Mouse (Mus musculus) lung, embryonic 15.5 days (tissue): ENCODE data around the gene Atp6v1f. TPM values are rescaled to one million over a fixed set of nuclear protein-coding genes. Genes with fewer than 3 reads are reported as not detected.

Experiments used
- ATAC-seq: fragments of 200-750 bp; cut with Nextera tagmentation; 2 replicates; pipeline ENCODE4 v1.8.0; 2017; ENCODE audit warnings: moderate number of reproducible peaks, borderline replicate concordance; ENCODE audit not compliant: low FRiP score, low TSS enrichment; ENCODE audit errors: extremely low read depth
- H3K27ac ChIP-seq: fragments of 300-500 bp; sonication (generic); 2 replicates; pipeline ENCODE4 v1.5.1; 2015; ENCODE audit warnings: moderate library complexity, mild to moderate bottlenecking, inconsistent platforms
- H3K27me3 ChIP-seq: fragments of 300-500 bp; sonication (generic); 2 replicates; pipeline ENCODE4 v1.6.1; 2015; ENCODE audit warnings: inconsistent platforms
- H3K36me3 ChIP-seq: fragments of 300-500 bp; sonication (generic); 2 replicates; pipeline ENCODE4 v1.6.1; 2015; ENCODE audit warnings: inconsistent platforms
- H3K4me1 ChIP-seq: fragments of 300-500 bp; sonication (generic); 2 replicates; pipeline ENCODE4 v1.6.1; 2015; ENCODE audit warnings: inconsistent platforms
- H3K4me2 ChIP-seq: fragments of 300-500 bp; sonication (generic); 2 replicates; pipeline ENCODE4 v1.6.1; 2015; ENCODE audit warnings: inconsistent platforms, mild to moderate bottlenecking, moderate library complexity
- H3K4me3 ChIP-seq: fragments of 300-500 bp; sonication (generic); 2 replicates; pipeline ENCODE4 v1.5.1; 2015; ENCODE audit warnings: mild to moderate bottlenecking, inconsistent platforms
- H3K9ac ChIP-seq: fragments of 300-500 bp; sonication (generic); 2 replicates; pipeline ENCODE4 v1.6.1; 2015; ENCODE audit warnings: inconsistent platforms
- H3K9me3 ChIP-seq: fragments of 300-500 bp; sonication (generic); 2 replicates; pipeline ENCODE4 v1.6.1; 2016; ENCODE audit warnings: inconsistent platforms
- WGBS: fragments of 180-500 bp; shearing (Covaris S2); methylation state at CpG from one replicate; pipeline ENCODE4 v1.1.7; 2015; 5-methylcytosine and 5-hydroxymethylcytosine counted together
- polyA plus RNA-seq: library from polyadenylated mRNA; unstranded; fragments of >200 nt; fragmentation: Nextera tagmentation; extraction: Ambion mirVana; gene quantifications from 2 replicates; pipeline ENCODE4 v1.2.1, GENCODE M21; 2015

Atp6v1f gene
- polyA plus RNA-seq, 1 experiment from 2014 or later: 201 TPM

GRCm38 (mm10) chr6:29463388-29463787, 4.1 kb upstream of the Atp6v1f start:
- no peaks in the 10 kb centered on the region for H3K36me3 ChIP-seq
- H3K4me1 ChIP-seq: peaks cover 2% of the 10 kb centered on the region; the same call in 1 of the 2 replicates
- no peak overlapping the region for H3K27ac ChIP-seq
- ATAC-seq: no peak
- no peak overlapping the region for H3K4me2 ChIP-seq
- no peaks in the 10 kb centered on the region for H3K27me3 ChIP-seq
- WGBS: 66% methylated on average over 3 of the region's 3 CpGs
- H3K9ac ChIP-seq: no peak overlapping the region
- no peaks in the 10 kb centered on the region for H3K9me3 ChIP-seq
- no peak overlapping the region for H3K4me3 ChIP-seq

DNA sequence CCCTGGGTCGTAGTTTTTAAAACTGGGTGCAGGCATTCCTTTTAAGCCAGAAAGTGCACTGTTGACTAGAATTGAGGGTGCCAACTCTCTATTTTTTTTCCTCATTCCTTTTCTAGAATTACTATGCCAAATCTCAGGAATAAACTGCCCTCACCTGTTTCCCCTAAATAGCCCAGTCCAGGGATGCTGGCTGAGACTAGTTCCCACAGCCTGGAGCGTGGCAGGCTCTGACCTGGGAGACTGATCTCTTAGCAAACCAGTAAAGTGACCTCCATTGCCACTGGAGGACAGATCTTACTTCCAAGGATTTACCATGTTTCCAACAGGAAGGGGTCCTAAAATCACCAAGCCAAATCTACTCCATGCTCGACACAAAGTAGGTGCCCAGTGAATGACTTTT, 1.3 kb downstream of the Atp6v1f start:
- H3K4me1 ChIP-seq: peaks cover 10% of the 10 kb centered on the region; the same call in 1 of the 2 replicates
- no peak overlapping the region for H3K27ac ChIP-seq
- no peaks in the 10 kb centered on the region for H3K27me3 ChIP-seq
- peak overlapping the region; percentile 58 for H3K9ac ChIP-seq
- peak overlapping the region; percentile 80 for H3K4me2 ChIP-seq
- H3K36me3 ChIP-seq: peaks cover 8% of the 10 kb centered on the region
- ATAC-seq: no peak
- H3K4me3 ChIP-seq: peak overlapping the region; percentile 76
- WGBS: 83% methylated on average over 3 of the region's 3 CpGs
- H3K9me3 ChIP-seq: no peaks in the 10 kb centered on the region

GRCm38 (mm10) chr6:29471137-29471536, 3.6 kb downstream of the Atp6v1f start, which contains the start of gene Atp6v1fnb:
TSS of gene Atp6v1fnb (plus strand) at chr6:29471437.
- Histone ChIP-seq H3K27ac (no peak within 1 kb of the TSS), H3K4me1 (peaks cover 16% of the 10 kb centered on the region), H3K27me3 (no peaks in the 10 kb centered on the region), H3K9me3 (no peaks in the 10 kb centered on the region), H3K4me2 (no peak within 1 kb of the TSS), H3K9ac (no peak within 1 kb of the TSS), H3K4me3 (no peak within 1 kb of the TSS), H3K36me3 (peaks cover 8% of the 10 kb centered on the region)
- WGBS: 93% methylated on average over 4 of the region's 4 CpGs
- ATAC-seq: no peak

GRCm38 (mm10) chr6:29473941-29474691, 6.6 kb downstream of the Atp6v1f start:
- Histone ChIP-seq H3K4me1 (peaks cover 7% of the 10 kb centered on the region), H3K9ac (peak overlapping the region; percentile 23; the same call in 1 of the 2 replicates), H3K27me3 (no peaks in the 10 kb centered on the region), H3K4me3 (peak overlapping the region; percentile 44), H3K4me2 (peak overlapping the region; percentile 76), H3K9me3 (no peaks in the 10 kb centered on the region), H3K27ac (no peak overlapping the region), H3K36me3 (peaks cover 8% of the 10 kb centered on the region)
- peak; percentile 94 for ATAC-seq
- 2% methylated on average over 33 of the region's 33 CpGs for WGBS

DNA sequence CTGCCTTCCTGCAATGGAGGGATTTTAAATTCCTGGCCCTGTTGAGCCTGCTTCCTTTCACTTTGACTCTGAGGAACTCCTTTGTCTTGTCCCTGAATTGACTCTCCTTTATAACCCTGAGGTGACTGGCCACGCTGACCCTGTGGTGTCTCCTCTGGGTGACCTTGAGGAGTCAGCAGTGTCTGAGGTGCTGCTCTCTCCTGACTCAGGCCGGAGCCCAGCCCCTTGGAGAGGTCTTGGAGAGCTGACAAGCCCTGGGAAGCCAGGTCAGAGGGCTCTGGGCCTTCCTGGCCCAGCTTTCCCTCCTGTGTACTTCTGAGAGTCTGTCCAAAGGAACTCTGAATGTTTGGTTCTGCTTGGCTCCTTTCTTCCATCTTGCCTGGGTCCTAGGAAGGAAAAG, 7.2 kb downstream of the Atp6v1f start:
- Histone ChIP-seq H3K27me3 (no peaks in the 10 kb centered on the region), H3K4me2 (no peak overlapping the region), H3K4me1 (peaks cover 6% of the 10 kb centered on the region), H3K36me3 (peaks cover 8% of the 10 kb centered on the region), H3K9me3 (no peaks in the 10 kb centered on the region), H3K4me3 (no peak overlapping the region), H3K27ac (no peak overlapping the region), H3K9ac (no peak overlapping the region)
- 58% methylated on average over 2 of the region's 2 CpGs for WGBS
- no peak for ATAC-seq

DNA sequence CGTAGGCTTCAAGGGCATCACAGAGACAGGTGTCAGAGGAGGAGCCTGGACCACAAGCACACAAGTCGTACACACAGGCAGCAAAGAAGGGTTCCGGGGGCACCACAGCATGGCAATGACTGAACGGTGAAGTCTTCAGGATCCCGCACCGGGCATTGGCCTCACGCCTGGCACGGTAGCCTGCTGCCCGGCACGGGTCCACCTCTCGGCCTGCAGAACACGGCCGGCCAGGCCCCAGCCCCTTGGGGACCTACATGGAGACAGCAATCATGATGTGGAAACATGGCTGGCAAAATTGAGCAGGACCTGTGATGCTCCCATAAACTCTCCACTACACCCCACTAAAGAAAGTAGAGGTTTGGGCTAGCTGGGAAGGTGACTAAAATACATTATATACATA, 15.2 kb downstream of the Atp6v1f start:
- Histone ChIP-seq H3K9me3 (no peaks in the 10 kb centered on the region), H3K36me3 (no peaks in the 10 kb centered on the region), H3K9ac (no peak overlapping the region), H3K27me3 (no peaks in the 10 kb centered on the region), H3K4me3 (no peak overlapping the region), H3K27ac (no peak overlapping the region), H3K4me1 (no peaks in the 10 kb centered on the region; the same call in 1 of the 2 replicates), H3K4me2 (no peak overlapping the region)
- ATAC-seq: no peak
- WGBS: 95% methylated on average over 13 of the region's 13 CpGs

DNA sequence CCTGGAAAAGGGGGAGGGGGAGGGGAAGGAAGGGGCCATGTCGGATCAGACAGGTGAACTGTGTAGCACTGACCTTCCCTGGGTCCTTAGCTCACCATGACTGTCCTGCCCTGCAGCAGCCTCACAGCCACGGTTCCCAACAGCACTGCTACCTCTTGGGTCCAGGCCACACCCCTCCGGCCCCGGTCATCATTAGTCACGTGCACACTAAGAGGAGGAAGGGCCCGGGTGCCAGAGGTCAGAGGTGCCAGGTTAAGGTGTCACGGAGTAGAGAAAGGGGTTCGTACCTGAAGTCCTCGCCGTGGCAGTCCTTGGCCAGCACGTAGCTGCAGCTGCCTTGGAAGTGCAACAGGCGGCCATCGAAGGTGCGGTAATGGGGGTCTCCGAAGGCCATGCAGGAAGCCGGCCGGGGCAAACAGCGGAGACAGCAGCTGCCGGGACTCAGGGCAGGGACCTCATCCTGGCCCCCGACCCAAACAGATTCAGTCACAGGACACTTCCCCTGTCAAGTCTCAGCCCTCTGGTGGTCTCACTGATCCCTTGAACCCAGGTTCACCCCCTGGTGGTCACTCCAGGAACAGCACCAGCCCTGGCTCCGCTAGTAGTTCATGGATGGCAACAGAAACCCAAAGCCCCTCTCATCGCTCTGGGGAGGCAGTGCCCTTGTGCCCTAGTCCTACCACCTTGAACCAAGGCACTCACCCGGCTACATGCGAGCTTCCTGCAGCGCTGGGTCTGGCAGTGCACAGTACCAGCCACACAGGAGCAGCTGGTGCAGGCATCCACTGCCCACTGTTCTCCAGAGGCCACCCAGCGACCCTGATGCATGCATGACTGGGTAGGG, 17.4 kb downstream of the Atp6v1f start:
- no peaks in the 10 kb centered on the region; the same call in 1 of the 2 replicates for H3K4me1 ChIP-seq
- H3K36me3 ChIP-seq: no peaks in the 10 kb centered on the region
- no peaks in the 10 kb centered on the region for H3K27me3 ChIP-seq
- peak overlapping the region; percentile 87 for H3K4me2 ChIP-seq
- ATAC-seq: peak; percentile 50
- H3K9me3 ChIP-seq: no peaks in the 10 kb centered on the region
- peak overlapping the region; percentile 33; the same call in 1 of the 2 replicates for H3K9ac ChIP-seq
- H3K27ac ChIP-seq: no peak overlapping the region
- peak overlapping the region; percentile 42 for H3K4me3 ChIP-seq
- WGBS: 7% methylated on average over 26 of the region's 26 CpGs

GRCm38 (mm10) chr6:29485951-29486350, 18.4 kb downstream of the Atp6v1f start:
- 48% methylated on average over 2 of the region's 2 CpGs for WGBS
- no peak overlapping the region for H3K4me3 ChIP-seq
- H3K4me1 ChIP-seq: no peaks in the 10 kb centered on the region; the same call in 1 of the 2 replicates
- no peak for ATAC-seq
- H3K27me3 ChIP-seq: no peaks in the 10 kb centered on the region
- no peak overlapping the region for H3K27ac ChIP-seq
- no peaks in the 10 kb centered on the region for H3K36me3 ChIP-seq
- H3K4me2 ChIP-seq: no peak overlapping the region
- H3K9ac ChIP-seq: no peak overlapping the region
- no peaks in the 10 kb centered on the region for H3K9me3 ChIP-seq

- no peak overlapping the region for H3K4me2 ChIP-seq
- H3K4me1 ChIP-seq: no peaks in the 10 kb centered on the region
- H3K4me3 ChIP-seq: no peak overlapping the region
- 79% methylated on average over 4 of the region's 4 CpGs for WGBS
- no peak for ATAC-seq
- H3K9ac ChIP-seq: no peak overlapping the region
- peaks cover 16% of the 10 kb centered on the region for H3K27me3 ChIP-seq
- H3K36me3 ChIP-seq: peaks cover 2% of the 10 kb centered on the region; the same call in 1 of the 2 replicates
- H3K27ac ChIP-seq: no peak overlapping the region
- no peaks in the 10 kb centered on the region for H3K9me3 ChIP-seq
Observed at GRCm38 (mm10) chr6:29494101-29494500, 26.6 kb downstream of the Atp6v1f start.

GRCm38 (mm10) chr6:29496270-29496669, 28.8 kb downstream of the Atp6v1f start:
- WGBS: 30% methylated on average over 25 of the region's 25 CpGs
- Histone ChIP-seq H3K9ac (no peak overlapping the region), H3K4me2 (no peak overlapping the region)

GRCm38 (mm10) chr6:29497791-29498190, 30.3 kb downstream of the Atp6v1f start:
- Histone ChIP-seq H3K4me2 (no peak overlapping the region), H3K9ac (no peak overlapping the region), H3K27me3 (peaks cover 16% of the 10 kb centered on the region), H3K4me3 (no peak overlapping the region), H3K9me3 (no peaks in the 10 kb centered on the region), H3K4me1 (no peaks in the 10 kb centered on the region), H3K36me3 (peaks cover 2% of the 10 kb centered on the region; the same call in 1 of the 2 replicates), H3K27ac (no peak overlapping the region)
- WGBS: 32% methylated on average over 2 of the region's 2 CpGs
- no peak for ATAC-seq

More at GRCm38 (mm10) chr6:29496270-29496669, 28.8 kb downstream of the Atp6v1f start:
- Histone ChIP-seq H3K27ac (no peak overlapping the region), H3K27me3 (peaks cover 16% of the 10 kb centered on the region), H3K9me3 (no peaks in the 10 kb centered on the region), H3K4me3 (no peak overlapping the region), H3K36me3 (peaks cover 2% of the 10 kb centered on the region; the same call in 1 of the 2 replicates), H3K4me1 (no peaks in the 10 kb centered on the region)
- ATAC-seq: 0 out of 2 replicates have a peak, but pooled peaks have one; percentile 28
